Mouse (Mus musculus) forebrain, embryonic 16.5 days (tissue): ENCODE measurements around the gene B3gnt7. TPM values are rescaled to one million over a fixed set of nuclear protein-coding genes. Genes with fewer than 3 reads are reported as not detected.

Experiments used
- ATAC-seq: fragments of 200-750 bp; cut with Nextera tagmentation; 2 replicates; pipeline ENCODE4 v1.8.0; 2017; ENCODE audit warnings: mild to moderate bottlenecking, moderate library complexity
- H3K27ac ChIP-seq: fragments of 300-500 bp; sonication (generic); 2 replicates; pipeline ENCODE4 v1.5.1; 2014; ENCODE audit warnings: low read length, control low read depth
- H3K27me3 ChIP-seq: fragments of 300-500 bp; sonication (generic); replicated peaks from 2 replicates; pipeline ENCODE4 v1.6.1; 2014; ENCODE audit warnings: low read length; ENCODE audit not compliant: control insufficient read depth, insufficient read depth
- H3K36me3 ChIP-seq: fragments of 300-500 bp; sonication (generic); 2 replicates; pipeline ENCODE4 v1.6.1; 2014; ENCODE audit not compliant: control insufficient read depth, insufficient read depth
- H3K4me1 ChIP-seq: fragments of 300-500 bp; sonication (generic); replicated peaks from 2 replicates; pipeline ENCODE4 v1.6.1; 2014; ENCODE audit warnings: low read length; ENCODE audit not compliant: control insufficient read depth, insufficient read depth
- H3K4me2 ChIP-seq: fragments of 300-500 bp; sonication (generic); 2 replicates; pipeline ENCODE4 v1.6.1; 2014; ENCODE audit warnings: mild to moderate bottlenecking, low read length, control low read depth
- H3K4me3 ChIP-seq: fragments of 300-500 bp; sonication (generic); replicated peaks from 2 replicates; pipeline ENCODE4 v1.5.1; 2014; ENCODE audit warnings: mild to moderate bottlenecking, low read length, control low read depth
- H3K9ac ChIP-seq: fragments of 300-500 bp; sonication (generic); replicated peaks from 2 replicates; pipeline ENCODE4 v1.6.1; 2014; ENCODE audit warnings: low read depth, low read length, control low read depth
- H3K9me3 ChIP-seq: fragments of 300-500 bp; sonication (generic); 2 replicates; pipeline ENCODE4 v1.6.1; 2016; ENCODE audit warnings: low read length; ENCODE audit not compliant: control insufficient read depth
- WGBS: fragments of 180-500 bp; shearing (Covaris S2); extraction: QIAGEN DNeasy Blood & Tissue Kit; methylation state at CpG from one replicate; pipeline ENCODE4 v1.1.7; 2014; 5-methylcytosine and 5-hydroxymethylcytosine counted together
- polyA plus RNA-seq: library from polyadenylated mRNA; unstranded; fragments of >200 nt; fragmentation: Nextera tagmentation; extraction: Ambion mirVana; gene quantifications from 2 replicates; pipeline ENCODE4 v1.2.1, GENCODE M21; 2015

B3gnt7 gene
- polyA plus RNA-seq, 1 experiment from 2014 or later: 6.7 TPM

- ATAC-seq: no peak
- Histone ChIP-seq H3K4me2 (no peak overlapping the region), H3K36me3 (no peaks in the 10 kb centered on the region), H3K9me3 (no peaks in the 10 kb centered on the region), H3K27ac (no peak overlapping the region), H3K4me3 (no peak overlapping the region), H3K27me3 (peaks cover 9% of the 10 kb centered on the region), H3K9ac (no peak overlapping the region), H3K4me1 (peaks cover 7% of the 10 kb centered on the region; the same call in 1 of the 2 replicates)
- 95% methylated on average over 7 of the region's 7 CpGs for WGBS
Measured at GRCm38 (mm10) chr1:86309270-86309833, 6.7 kb downstream of the B3gnt7 start.

GRCm38 (mm10) chr1:86310536-86311310 is 8.1 kb downstream of the B3gnt7 start:
- Histone ChIP-seq H3K4me1 (peaks cover 7% of the 10 kb centered on the region; the same call in 1 of the 2 replicates), H3K9me3 (no peaks in the 10 kb centered on the region), H3K27ac (no peak overlapping the region), H3K4me3 (no peak overlapping the region), H3K9ac (no peak overlapping the region), H3K36me3 (no peaks in the 10 kb centered on the region), H3K4me2 (no peak overlapping the region), H3K27me3 (no peaks in the 10 kb centered on the region)
- WGBS: 18% methylated on average over 15 of the region's 15 CpGs
- ATAC-seq: no peak

GRCm38 (mm10) chr1:86311467-86312005 is 8.9 kb downstream of the B3gnt7 start:
- H3K4me2 ChIP-seq: no peak overlapping the region
- no peak for ATAC-seq
- no peaks in the 10 kb centered on the region for H3K36me3 ChIP-seq
- no peak overlapping the region for H3K27ac ChIP-seq
- peaks cover 7% of the 10 kb centered on the region; the same call in 1 of the 2 replicates for H3K4me1 ChIP-seq
- no peak overlapping the region for H3K9ac ChIP-seq
- 36% methylated on average over 10 of the region's 10 CpGs for WGBS
- no peaks in the 10 kb centered on the region for H3K9me3 ChIP-seq
- no peaks in the 10 kb centered on the region for H3K27me3 ChIP-seq
- H3K4me3 ChIP-seq: no peak overlapping the region

GRCm38 (mm10) chr1:86312269-86312668 is 9.6 kb downstream of the B3gnt7 start:
- WGBS: 81% methylated on average over 3 of the region's 3 CpGs
- Histone ChIP-seq H3K4me2 (no peak overlapping the region), H3K4me1 (peaks cover 7% of the 10 kb centered on the region; the same call in 1 of the 2 replicates), H3K36me3 (no peaks in the 10 kb centered on the region), H3K27ac (no peak overlapping the region), H3K4me3 (no peak overlapping the region), H3K27me3 (no peaks in the 10 kb centered on the region), H3K9me3 (no peaks in the 10 kb centered on the region), H3K9ac (no peak overlapping the region)
- ATAC-seq: no peak

- Histone ChIP-seq H3K27ac (no peak overlapping the region), H3K4me1 (peaks cover 7% of the 10 kb centered on the region; the same call in 1 of the 2 replicates), H3K36me3 (no peaks in the 10 kb centered on the region), H3K9ac (no peak overlapping the region), H3K4me3 (no peak overlapping the region), H3K27me3 (no peaks in the 10 kb centered on the region), H3K9me3 (no peaks in the 10 kb centered on the region), H3K4me2 (no peak overlapping the region)
- WGBS: 47% methylated on average over 16 of the region's 16 CpGs
- ATAC-seq: no peak
Measured at GRCm38 (mm10) chr1:86313096-86313771, 10.6 kb downstream of the B3gnt7 start.

GRCm38 (mm10) chr1:86313772-86314125 is 11.1 kb downstream of the B3gnt7 start:
- WGBS: 22% methylated on average over 15 of the region's 15 CpGs
- ATAC-seq: no peak
- Histone ChIP-seq H3K4me2 (no peak overlapping the region), H3K27me3 (no peaks in the 10 kb centered on the region), H3K4me3 (no peak overlapping the region), H3K9ac (no peak overlapping the region), H3K9me3 (no peaks in the 10 kb centered on the region), H3K27ac (no peak overlapping the region), H3K36me3 (no peaks in the 10 kb centered on the region), H3K4me1 (peaks cover 7% of the 10 kb centered on the region; the same call in 1 of the 2 replicates)

GRCm38 (mm10) chr1:86320822-86321413 is 18.3 kb downstream of the B3gnt7 start:
- Histone ChIP-seq H3K27ac (no peak overlapping the region), H3K27me3 (no peaks in the 10 kb centered on the region), H3K9ac (no peak overlapping the region), H3K4me2 (no peak overlapping the region), H3K36me3 (no peaks in the 10 kb centered on the region), H3K4me3 (no peak overlapping the region), H3K4me1 (no peaks in the 10 kb centered on the region), H3K9me3 (no peaks in the 10 kb centered on the region)
- 86% methylated on average over 6 of the region's 8 CpGs for WGBS
- no peak for ATAC-seq

- Histone ChIP-seq H3K27me3 (no peaks in the 10 kb centered on the region), H3K36me3 (no peaks in the 10 kb centered on the region), H3K4me3 (no peak overlapping the region), H3K4me1 (no peaks in the 10 kb centered on the region), H3K27ac (no peak overlapping the region), H3K9ac (no peak overlapping the region), H3K4me2 (no peak overlapping the region), H3K9me3 (no peaks in the 10 kb centered on the region)
- no peak for ATAC-seq
- WGBS: 45% methylated on average over 2 of the region's 2 CpGs
Measured at GRCm38 (mm10) chr1:86336330-86336729, 33.7 kb downstream of the B3gnt7 start.
